Mouse (Mus musculus) CH12.LX (cell line): ENCODE data around the gene Capn1. TPM values are rescaled to one million over a fixed set of nuclear protein-coding genes. Genes with fewer than 3 reads are reported as not detected.

Experiments used
- DNase-seq: peaks from one replicate; pipeline ENCODE4 v3.0.0-alpha.2; 2013; ENCODE audit errors: extremely low read depth
- H3K27ac ChIP-seq: 2 replicates; pipeline ENCODE4 v1.5.1; 2012; ENCODE audit warnings: low read depth, mild to moderate bottlenecking, control low read depth, moderate library complexity; ENCODE audit not compliant: insufficient read depth
- H3K27me3 ChIP-seq: replicated peaks from 2 replicates; pipeline ENCODE3; 2012; ENCODE audit warnings: inconsistent platforms
- H3K36me3 ChIP-seq, 2 experiments: replicated peaks in 1 of 2; 2 replicates each; pipeline versions ENCODE3 to v1.6.1; 2012; ENCODE audit warnings: inconsistent platforms in 1 of 2, low read length in 1 of 2, mild to moderate bottlenecking in 1 of 2, mixed read lengths in 1 of 2, moderate library complexity in 1 of 2; ENCODE audit not compliant: control insufficient read depth in 1 of 2, insufficient read depth in 1 of 2
- H3K4me1 ChIP-seq, 2 experiments: 2 replicates each; pipeline ENCODE4 v1.6.1; 2012; ENCODE audit warnings: inconsistent platforms in 1 of 2, moderate library complexity in 1 of 2; ENCODE audit not compliant: insufficient read depth in 2 of 2, control insufficient read depth in 1 of 2
- H3K4me2 ChIP-seq: 2 replicates; pipeline ENCODE4 v1.6.1; 2012; ENCODE audit warnings: low read depth, mild to moderate bottlenecking, control low read depth; ENCODE audit not compliant: poor library complexity, insufficient read depth, severe bottlenecking
- H3K4me3 ChIP-seq, 3 experiments: fragments of 150-350 bp in 1 of 3; sonication (generic) in 1 of 3; replicated peaks in 1 of 3; 2 replicates each; pipeline versions ENCODE3 to v1.5.1; 2011 to 2012; ENCODE audit warnings: low read depth in 2 of 3, low read length in 2 of 3, mild to moderate bottlenecking in 2 of 3, moderate library complexity in 2 of 3, control low read depth in 1 of 3, improper control_type of control experiment in 1 of 3, inconsistent platforms in 1 of 3, mixed read lengths in 1 of 3; ENCODE audit not compliant: poor library complexity in 1 of 3
- H3K79me2 ChIP-seq: replicated peaks from 2 replicates; pipeline ENCODE4 v1.6.1; 2012; ENCODE audit warnings: mild to moderate bottlenecking, moderate library complexity; ENCODE audit not compliant: control insufficient read depth, poor library complexity, insufficient read depth, severe bottlenecking; ENCODE audit errors: extremely low read depth
- H3K9ac ChIP-seq: 2 replicates; pipeline ENCODE4 v1.6.1; 2012; ENCODE audit warnings: low read depth, mild to moderate bottlenecking, control low read depth, moderate library complexity; ENCODE audit not compliant: insufficient read depth
- H3K9me3 ChIP-seq: replicated peaks from 2 replicates; pipeline ENCODE3; 2012; ENCODE audit warnings: low read length, inconsistent platforms, mixed read lengths
- BHLHE40 ChIP-seq: IDR thresholded peaks from 2 replicates; pipeline ENCODE4 v1.6.1; 2011; ENCODE audit warnings: mild to moderate bottlenecking, low read depth, low read length, improper control_type of control experiment
- CHD1 ChIP-seq: IDR thresholded peaks from 2 replicates; pipeline ENCODE4 v1.6.1; 2012; ENCODE audit warnings: low read depth, low read length, improper control_type of control experiment, inconsistent platforms
- CHD2 ChIP-seq: IDR thresholded peaks from 2 replicates; pipeline ENCODE4 v1.6.1; 2011; ENCODE audit warnings: low read length, improper control_type of control experiment
- CTCF ChIP-seq, 2 experiments: IDR thresholded peaks in 1 of 2; conservative IDR thresholded peaks in 1 of 2; 2 replicates each; pipeline ENCODE4 v1.5.1; 2011 to 2012; ENCODE audit warnings: low read depth in 2 of 2, low read length in 2 of 2, improper control_type of control experiment in 1 of 2, inconsistent platforms in 1 of 2, mild to moderate bottlenecking in 1 of 2, moderate library complexity in 1 of 2
- E2F4 ChIP-seq: IDR thresholded peaks from 2 replicates; pipeline ENCODE4 v1.6.1; 2011; ENCODE audit warnings: low read depth, low read length, improper control_type of control experiment; ENCODE audit not compliant: insufficient replicate concordance
- ELF1 ChIP-seq: IDR thresholded peaks from 2 replicates; pipeline ENCODE4 v1.6.1; 2014; ENCODE audit warnings: low read depth, mild to moderate bottlenecking, inconsistent platforms, low read length, improper control_type of control experiment
- EP300 ChIP-seq: IDR thresholded peaks from 2 replicates; pipeline ENCODE4 v1.6.1; 2011; ENCODE audit warnings: low read length, improper control_type of control experiment
- ETS1 ChIP-seq: conservative IDR thresholded peaks from 2 replicates; pipeline ENCODE4 v1.6.1; 2012; ENCODE audit warnings: low read depth, mild to moderate bottlenecking, inconsistent platforms, low read length, improper control_type of control experiment, moderate library complexity
- GABPA ChIP-seq: IDR thresholded peaks from 2 replicates; pipeline ENCODE4 v1.6.1; 2012; ENCODE audit warnings: low read depth, low read length, improper control_type of control experiment, inconsistent platforms; ENCODE audit not compliant: insufficient replicate concordance
- HCFC1 ChIP-seq: IDR thresholded peaks from 2 replicates; pipeline ENCODE4 v1.6.1; 2012; ENCODE audit warnings: low read depth, mild to moderate bottlenecking, inconsistent platforms, low read length, improper control_type of control experiment
- IRF4 ChIP-seq: IDR thresholded peaks from 2 replicates; pipeline ENCODE4 v1.6.1; 2014; ENCODE audit warnings: low read depth, mild to moderate bottlenecking, inconsistent platforms, low read length, improper control_type of control experiment
- JUN ChIP-seq: IDR thresholded peaks from 2 replicates; pipeline ENCODE4 v1.6.1; 2011; ENCODE audit warnings: low read depth, mild to moderate bottlenecking, low read length, improper control_type of control experiment, moderate library complexity; ENCODE audit not compliant: insufficient read depth
- JUND ChIP-seq: conservative IDR thresholded peaks from 2 replicates; pipeline ENCODE4 v1.6.1; 2011; ENCODE audit warnings: low read depth, low read length, improper control_type of control experiment
- KAT2A ChIP-seq: IDR thresholded peaks from 2 replicates; pipeline ENCODE4 v1.6.1; 2012; ENCODE audit warnings: low read length, improper control_type of control experiment, inconsistent platforms; ENCODE audit not compliant: insufficient replicate concordance
- MAFK ChIP-seq: IDR thresholded peaks from 2 replicates; pipeline ENCODE4 v1.6.1; 2011; ENCODE audit warnings: low read length, improper control_type of control experiment; ENCODE audit not compliant: insufficient replicate concordance
- MAX ChIP-seq: IDR thresholded peaks from 2 replicates; pipeline ENCODE4 v1.6.1; 2011; ENCODE audit warnings: low read length, improper control_type of control experiment
- MAZ ChIP-seq: IDR thresholded peaks from 2 replicates; pipeline ENCODE4 v1.6.1; 2012; ENCODE audit warnings: low read depth, mild to moderate bottlenecking, inconsistent platforms, low read length, improper control_type of control experiment, moderate library complexity
- MEF2A ChIP-seq: IDR thresholded peaks from 2 replicates; pipeline ENCODE4 v1.6.1; 2014; ENCODE audit warnings: low read depth, mild to moderate bottlenecking, inconsistent platforms, low read length, improper control_type of control experiment, borderline replicate concordance
- MXI1 ChIP-seq: IDR thresholded peaks from 2 replicates; pipeline ENCODE4 v1.6.1; 2011; ENCODE audit warnings: mild to moderate bottlenecking, low read depth, low read length, improper control_type of control experiment
- MYC ChIP-seq: IDR thresholded peaks from 2 replicates; pipeline ENCODE4 v1.6.1; 2011; ENCODE audit warnings: low read depth, mild to moderate bottlenecking, improper control_type of control experiment, low read length
- NELFE ChIP-seq: IDR thresholded peaks from 2 replicates; pipeline ENCODE4 v1.6.1; 2011; ENCODE audit warnings: low read depth, low read length, improper control_type of control experiment
- NRF1 ChIP-seq: IDR thresholded peaks from 2 replicates; pipeline ENCODE4 v1.6.1; 2014; ENCODE audit warnings: low read depth, mild to moderate bottlenecking, inconsistent platforms, low read length, improper control_type of control experiment, moderate library complexity
- PAX5 ChIP-seq: IDR thresholded peaks from 2 replicates; pipeline ENCODE4 v1.6.1; 2012; ENCODE audit warnings: low read length, inconsistent platforms, mixed read lengths
- POLR2A ChIP-seq: IDR thresholded peaks from 2 replicates; pipeline ENCODE4 v1.6.1; 2011; ENCODE audit warnings: low read depth, mild to moderate bottlenecking, improper control_type of control experiment, low read length
- POLR2AphosphoS2 ChIP-seq: IDR thresholded peaks from 2 replicates; pipeline ENCODE4 v1.6.1; 2011; ENCODE audit warnings: low read depth, low read length, improper control_type of control experiment
- RAD21 ChIP-seq: IDR thresholded peaks from 2 replicates; pipeline ENCODE4 v1.6.1; 2011; ENCODE audit warnings: low read depth, mild to moderate bottlenecking, low read length, improper control_type of control experiment, moderate library complexity
- RCOR1 ChIP-seq: conservative IDR thresholded peaks from 2 replicates; pipeline ENCODE4 v1.6.1; 2012; ENCODE audit warnings: low read depth, mild to moderate bottlenecking, inconsistent platforms, low read length, improper control_type of control experiment
- SIN3A ChIP-seq: IDR thresholded peaks from 2 replicates; pipeline ENCODE4 v1.6.1; 2012; ENCODE audit warnings: low read length, improper control_type of control experiment, inconsistent platforms
- SMC3 ChIP-seq: IDR thresholded peaks from 2 replicates; pipeline ENCODE4 v1.6.1; 2011; ENCODE audit warnings: low read depth, low read length, improper control_type of control experiment
- TBP ChIP-seq: conservative IDR thresholded peaks from 2 replicates; pipeline ENCODE4 v1.6.1; 2011; ENCODE audit warnings: low read depth, low read length, improper control_type of control experiment
- TCF12 ChIP-seq: IDR thresholded peaks from 2 replicates; pipeline ENCODE4 v1.6.1; 2014; ENCODE audit warnings: low read depth, mild to moderate bottlenecking, inconsistent platforms, low read length, improper control_type of control experiment
- UBTF ChIP-seq: IDR thresholded peaks from 2 replicates; pipeline ENCODE4 v1.6.1; 2012; ENCODE audit warnings: low read depth, mild to moderate bottlenecking, inconsistent platforms, low read length, improper control_type of control experiment, moderate library complexity
- USF1 ChIP-seq: IDR thresholded peaks from 2 replicates; pipeline ENCODE4 v1.6.1; 2014; ENCODE audit warnings: low read depth, mild to moderate bottlenecking, inconsistent platforms, low read length, improper control_type of control experiment
- USF2 ChIP-seq: conservative IDR thresholded peaks from 2 replicates; pipeline ENCODE4 v1.6.1; 2011; ENCODE audit warnings: low read depth, low read length, improper control_type of control experiment
- ZC3H11A ChIP-seq: IDR thresholded peaks from 2 replicates; pipeline ENCODE4 v1.6.1; 2012; ENCODE audit warnings: low read depth, mild to moderate bottlenecking, inconsistent platforms, low read length, improper control_type of control experiment
- ZKSCAN1 ChIP-seq: IDR thresholded peaks from 2 replicates; pipeline ENCODE4 v1.6.1; 2012; ENCODE audit warnings: low read depth, inconsistent platforms, low read length, improper control_type of control experiment, borderline replicate concordance
- ZMIZ1 ChIP-seq: IDR thresholded peaks from 2 replicates; pipeline ENCODE4 v1.6.1; 2012; ENCODE audit warnings: low read depth, mild to moderate bottlenecking, inconsistent platforms, low read length, improper control_type of control experiment
- ZNF384 ChIP-seq: IDR thresholded peaks from 2 replicates; pipeline ENCODE4 v1.6.1; 2012; ENCODE audit warnings: low read depth, low read length, improper control_type of control experiment, inconsistent platforms
- dilution Hi-C: fragments of 300-500 bp; cut with MboI; formaldehyde crosslinking; loops from 2 replicates; pipeline ENCODE4 v1.14.3; 2020; ENCODE audit warnings: low sequenced_read_pairs; ENCODE audit not compliant: extremely low pct_unique_long_range_greater_than_20kb, extremely low pct_ligation_motif_present
- in situ Hi-C: fragments of 300-500 bp; cut with MboI; formaldehyde crosslinking; loops from 3 replicates; pipeline ENCODE4 v1.14.3; 2019; ENCODE audit warnings: low sequenced_read_pairs, low pct_ligation_motif_present, low pct_unique_long_range_greater_than_20kb, mixed read lengths
- polyA plus RNA-seq: library from polyadenylated mRNA; unstranded; fragments of >175 nt; gene quantifications from 2 replicates; pipeline ENCODE4 v1.2.1, GENCODE M21; 2012; ENCODE audit warnings: low read depth; ENCODE audit not compliant: insufficient read length
- total RNA-seq, 2 experiments: library from RNA; depleted of rRNA; stranded (reverse); fragments of 300-350 nt in 1 of 2; fragments of >200 nt in 1 of 2; gene quantifications; 2 replicates each; pipeline ENCODE4 v1.2.3; 2012 to 2014

The Capn1 gene
- total and polyA plus RNA-seq, 3 experiments, result 20.0 to 42.9 (median 40.2) TPM

DNA sequence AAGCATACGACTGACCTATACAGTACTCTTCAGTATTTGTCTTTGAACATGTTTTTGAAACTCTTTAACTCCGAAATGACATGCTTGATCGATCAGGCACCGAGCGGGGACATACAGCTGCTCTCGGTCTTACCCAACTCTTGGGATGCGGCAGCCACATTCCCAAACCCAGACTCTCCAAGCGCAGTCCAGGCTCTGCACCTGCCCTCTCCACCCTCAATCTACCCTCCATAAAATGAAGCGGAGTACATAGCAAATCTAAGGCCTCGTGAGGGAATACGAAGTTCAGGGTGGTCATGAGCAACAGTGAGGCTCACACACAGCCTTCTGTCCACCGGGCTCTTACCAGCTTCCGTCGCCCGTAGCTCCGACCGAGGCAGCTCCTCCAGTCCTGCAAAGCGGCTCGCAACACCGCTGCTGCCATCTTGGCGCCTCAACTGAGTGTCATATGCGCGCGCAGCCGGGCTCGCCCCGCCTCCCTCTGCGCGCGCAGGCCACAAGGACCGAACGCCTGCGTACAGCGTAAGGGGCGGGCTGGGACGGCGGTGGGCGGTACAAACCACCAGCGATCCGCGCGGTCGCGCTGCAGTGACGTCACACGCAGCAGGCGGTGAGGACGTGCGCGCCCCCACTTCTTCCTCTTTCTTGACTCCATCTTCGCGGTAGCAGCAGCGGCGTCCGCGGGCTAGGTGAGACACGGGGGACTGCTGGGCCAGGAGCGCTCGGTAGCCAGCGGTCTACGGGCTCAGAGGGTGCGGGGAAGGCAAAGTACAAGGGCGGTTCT lies 41.8 kb upstream of the Capn1 start, which contains the start of the genes Mrpl49 and Fau:
TSS of gene Mrpl49 (minus strand) at position 473 of the 784 bp plus-strand sequence.
TSS of gene Fau (plus strand) at position 532 of the 784 bp plus-strand sequence.
- no peaks in the 10 kb centered on the region for H3K27me3 ChIP-seq
- in situ Hi-C loops, result no loop called here
- DNase-seq, result peak; percentile 95
- dilution Hi-C loops, result no loop called here
- no peaks in the 10 kb centered on the region for H3K9me3 ChIP-seq
- peak within 1 kb of the TSS; percentile 26 for H3K27ac ChIP-seq
- H3K36me3 ChIP-seq, result peaks cover 46 to 53% of the 10 kb centered on the region in 2 experiments
- TF ChIP-seq USF1 (no peak; the same call in 1 of the 2 replicates), CHD1 (no peak), MAFK (no peak), BHLHE40 (no peak), NRF1 (peak; percentile 95), JUND (no peak), MEF2A (peak; percentile 73), E2F4 (peak; percentile 68; the same call in 1 of the 2 replicates), USF2 (no peak), CTCF (conservative IDR thresholded peaks at IDR 0.05 in 1 of 2, IDR thresholded peaks at IDR 0.05 in 1 of 2; ENCODE audit: low read depth in 2 of 2, low read length in 2 of 2) (no peak), MAZ (0 out of 2 replicates have a peak, but pooled peaks have one; percentile 50), RCOR1 (no peak), JUN (no peak), SMC3 (no peak), ETS1 (no peak), MAX (peak; percentile 66; the same call in 1 of the 2 replicates), ZKSCAN1 (no peak), TCF12 (peak; percentile 96), MXI1 (peak; percentile 84), UBTF (no peak), ZMIZ1 (peak; percentile 96), ELF1 (peak; percentile 90), GABPA (peak; percentile 17; the same call in 1 of the 2 replicates), POLR2AphosphoS2 (peak; percentile 85), PAX5 (no peak), RAD21 (no peak), ZNF384 (no peak), NELFE (peak; percentile 96), POLR2A (peak; percentile 98), MYC (peak; percentile 17; the same call in 1 of the 2 replicates), HCFC1 (peak; percentile 93), IRF4 (peak; percentile 42; the same call in 1 of the 2 replicates), ZC3H11A (no peak), TBP (peak; percentile 86), KAT2A (peak; percentile 84; the same call in 1 of the 2 replicates), EP300 (no peak), SIN3A (peak; percentile 83), CHD2 (no peak)
- H3K9ac ChIP-seq, result peak within 1 kb of the TSS; percentile 73
- H3K4me3 ChIP-seq, result peak within 1 kb of the TSS; percentile 73 to 99 (median 97)
- peak within 1 kb of the TSS; percentile 80 for H3K4me2 ChIP-seq
- H3K4me1 ChIP-seq, result peaks cover 12 to 55% of the 10 kb centered on the region in 2 experiments; a peak in 3 of 4 replicates
- peaks cover 56% of the 10 kb centered on the region for H3K79me2 ChIP-seq
